Mouse (Mus musculus) G1E (cell line): ENCODE data around the gene Fam83f.

Experiments used
- CTCF ChIP-seq: IDR thresholded peaks from 2 replicates; pipeline ENCODE4 v1.5.1; 2012; ENCODE audit warnings: low read depth, low read length, inconsistent platforms, mixed read lengths
- GATA1 ChIP-seq: IDR thresholded peaks from 2 replicates; pipeline ENCODE4 v1.6.1; 2012; ENCODE audit warnings: borderline replicate concordance, low read length, inconsistent platforms, mixed read lengths
- GATA2 ChIP-seq: IDR thresholded peaks from 2 replicates; pipeline ENCODE4 v1.6.1; 2012; ENCODE audit warnings: low read depth, low read length, inconsistent platforms, borderline replicate concordance
- POLR2AphosphoS5 ChIP-seq: IDR thresholded peaks from 2 replicates; pipeline ENCODE4 v1.6.1; 2012; ENCODE audit warnings: low read depth, low read length, inconsistent platforms; ENCODE audit not compliant: insufficient replicate concordance
- TAL1 ChIP-seq: conservative IDR thresholded peaks from 2 replicates; pipeline ENCODE4 v1.6.1; 2012; ENCODE audit warnings: low read depth, low read length, inconsistent platforms, mixed read lengths

DNA sequence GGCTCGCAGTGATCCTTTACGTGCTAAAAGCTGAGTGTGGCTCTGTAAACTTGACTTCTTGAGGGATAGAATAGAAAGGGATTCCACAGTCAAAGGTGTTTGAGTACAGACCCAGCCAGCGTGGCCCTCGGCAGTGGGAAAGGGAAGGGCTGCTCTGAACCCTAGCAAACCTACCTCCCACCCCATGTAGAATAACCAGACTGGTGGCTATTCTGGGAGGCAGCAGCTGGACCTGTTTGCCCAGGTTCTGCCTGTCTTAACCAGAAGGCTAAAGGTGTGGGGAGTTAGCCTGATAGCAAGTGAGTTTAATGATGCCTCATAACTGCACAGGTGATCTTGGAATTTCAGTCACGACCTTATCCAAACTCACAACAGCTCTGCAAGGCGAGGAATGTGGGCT lies 11.5 kb downstream of the Fam83f start:
- no peak for TF ChIP-seq CTCF
- TF ChIP-seq GATA1 = no peak
- TF ChIP-seq TAL1 = no peak
- TF ChIP-seq POLR2AphosphoS5 = no peak
- TF ChIP-seq GATA2 = no peak
